Mouse (Mus musculus) adrenal gland, adult 2 months (tissue): ENCODE data around the gene Nat8f4. TPM values are rescaled to one million over a fixed set of nuclear protein-coding genes. Genes with fewer than 3 reads are reported as not detected.
A peak's percentile ranks its signal among the peaks of the same experiment; 100 is the strongest.
"Not testable (repeated sequence)": the region's sequence is repeated elsewhere in the genome, so short reads cannot be mapped to it uniquely, and the experiment has no call there.

Experiments
- DNase-seq: peaks from one replicate; pipeline ENCODE4 v3.0.0; 2021
- polyA plus RNA-seq: library from polyadenylated mRNA; depleted of rRNA; stranded (reverse); fragments of >200 nt; gene quantifications from 2 replicates; pipeline ENCODE4 v1.2.3, GENCODE M21; 2012
- total RNA-seq, 2 experiments: library from RNA; stranded (reverse); gene quantifications; 2 replicates each; pipeline ENCODE4 v1.2.3; 2021

Nat8f4 gene
- total and polyA plus RNA-seq, 3 experiments = 8.4 to 15.5 (median 8.5) TPM

DNA sequence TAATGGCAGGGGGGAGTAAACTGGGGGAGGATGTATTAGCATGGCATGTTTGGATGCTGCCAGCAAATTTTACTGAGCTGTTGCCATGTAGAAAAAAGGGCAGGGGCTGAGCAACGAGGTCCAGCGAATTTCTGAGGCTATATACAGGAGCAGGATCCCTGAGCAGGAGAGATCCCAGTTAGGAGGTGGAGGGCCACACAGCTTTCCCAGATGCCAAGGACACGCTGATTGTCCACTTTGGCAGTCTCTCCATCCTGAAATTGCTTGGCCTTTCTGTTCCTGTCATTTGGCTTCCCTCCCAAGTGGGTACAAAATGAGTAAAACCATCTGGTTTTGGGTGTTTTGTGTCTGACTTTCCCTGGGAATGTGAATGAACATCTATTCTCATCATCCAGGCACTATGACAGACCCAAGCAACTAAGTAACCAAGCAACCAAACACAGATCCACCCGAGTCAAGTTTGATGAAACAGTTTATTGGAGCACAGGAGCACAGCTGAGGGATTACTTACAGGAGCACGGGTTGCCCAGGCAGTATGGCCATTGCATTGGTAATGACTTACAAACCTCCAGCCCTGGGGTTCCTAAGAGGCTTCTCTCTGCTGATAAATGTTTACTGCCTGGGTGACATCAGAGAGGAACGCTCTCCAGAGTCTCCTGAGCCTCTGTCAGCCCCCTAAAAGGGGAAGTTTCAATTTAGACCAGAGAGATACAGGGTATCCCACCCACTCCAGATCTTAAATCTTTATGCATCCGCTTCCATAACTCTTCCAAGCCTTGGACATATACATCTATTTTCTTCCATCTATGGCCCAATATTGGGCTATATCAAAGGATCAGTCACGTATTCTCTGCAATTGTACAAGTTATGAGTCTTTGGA is 5.8 kb downstream of the Nat8f4 start:
- DNase-seq = peak; percentile 61

DNA sequence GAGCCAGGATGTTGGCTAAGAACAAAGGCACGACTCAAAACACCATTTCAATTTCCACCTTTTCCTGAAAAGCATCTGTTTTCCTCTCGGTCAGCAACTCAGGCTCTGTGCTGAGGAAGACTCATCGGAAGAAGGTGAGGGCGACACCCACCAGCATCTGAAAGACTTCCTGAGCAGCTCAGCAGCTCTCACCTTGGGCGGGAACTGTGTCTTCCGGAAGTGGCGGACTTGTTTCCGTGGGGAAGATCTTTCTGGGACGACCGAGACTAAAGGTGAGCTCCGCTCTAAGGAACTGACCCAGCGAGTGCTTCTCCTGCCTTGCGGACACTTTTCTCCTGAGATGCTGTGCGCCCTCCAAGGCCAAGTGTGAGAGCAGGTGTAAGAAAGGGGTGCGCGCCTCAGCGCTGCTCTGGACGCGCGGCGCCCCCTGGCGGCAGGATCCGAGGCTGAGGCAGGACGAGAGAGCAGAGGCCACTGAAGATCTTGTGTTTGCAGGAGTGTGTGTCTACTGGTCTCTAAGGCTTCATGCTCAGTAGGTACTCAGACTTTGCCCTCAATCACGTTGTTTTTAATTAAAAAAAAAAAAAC is 9.5 kb downstream of the Nat8f4 start:
- not testable (repeated sequence) for DNase-seq

DNA sequence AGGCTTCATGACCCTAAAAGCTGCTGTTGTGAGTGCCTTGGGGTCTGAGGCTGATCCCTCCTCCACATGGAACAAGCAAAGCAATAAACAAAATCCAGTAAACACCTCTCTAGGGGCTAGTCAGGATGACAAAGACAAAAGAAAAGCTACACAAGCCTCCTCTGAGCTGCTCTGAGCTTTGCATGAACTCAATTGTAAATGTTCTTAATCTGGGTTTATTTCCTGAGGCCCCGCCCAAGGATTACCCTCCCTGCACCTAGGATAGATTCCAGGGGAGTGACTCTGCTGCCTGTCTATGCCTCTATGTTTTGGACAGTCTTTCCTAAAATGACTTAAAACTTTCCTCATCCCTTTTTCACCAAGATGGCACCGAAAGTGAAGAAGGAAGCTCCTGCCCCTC is 15.7 kb downstream of the Nat8f4 start:
- DNase-seq = no peak

DNA sequence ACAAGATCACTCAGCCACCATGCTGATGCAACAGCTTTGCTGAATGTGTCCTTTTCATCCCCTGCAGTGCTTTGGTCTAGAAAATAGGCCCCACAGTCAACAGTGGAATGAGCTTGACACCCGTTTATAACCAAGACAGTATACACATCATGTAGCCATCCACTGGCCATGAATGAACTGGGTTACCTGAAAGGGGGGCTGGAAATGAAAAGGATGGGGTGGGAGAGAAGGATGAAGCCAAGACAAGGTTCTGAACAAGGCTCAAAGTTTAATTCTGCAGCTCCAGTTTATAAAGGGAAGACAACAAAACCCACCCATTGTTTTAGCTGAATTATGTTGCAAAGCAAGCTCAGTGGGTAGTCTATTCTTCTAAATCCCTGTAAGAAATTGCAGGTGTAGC is 20.4 kb downstream of the Nat8f4 start:
- DNase-seq = no peak

DNA sequence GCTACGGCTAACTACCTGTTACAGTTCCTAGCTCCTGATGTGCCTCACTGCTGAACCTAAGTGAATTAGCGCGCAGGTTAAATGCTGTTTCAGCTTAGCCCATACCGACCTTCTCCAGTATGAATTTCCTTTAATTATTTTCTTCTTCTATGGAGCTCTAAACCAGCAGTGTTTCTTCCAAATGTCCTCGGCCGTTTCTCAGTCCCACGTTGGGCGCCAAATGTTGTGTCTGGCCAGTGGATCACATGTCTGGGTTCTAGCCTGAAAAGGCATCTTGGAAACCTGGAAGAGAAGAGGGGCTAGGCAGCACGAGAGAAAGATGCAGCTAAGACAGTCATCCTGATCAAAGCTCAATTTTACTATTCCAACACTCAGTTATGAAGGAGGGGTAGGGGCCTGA is 21.4 kb downstream of the Nat8f4 start:
- DNase-seq = not testable (repeated sequence)

DNA sequence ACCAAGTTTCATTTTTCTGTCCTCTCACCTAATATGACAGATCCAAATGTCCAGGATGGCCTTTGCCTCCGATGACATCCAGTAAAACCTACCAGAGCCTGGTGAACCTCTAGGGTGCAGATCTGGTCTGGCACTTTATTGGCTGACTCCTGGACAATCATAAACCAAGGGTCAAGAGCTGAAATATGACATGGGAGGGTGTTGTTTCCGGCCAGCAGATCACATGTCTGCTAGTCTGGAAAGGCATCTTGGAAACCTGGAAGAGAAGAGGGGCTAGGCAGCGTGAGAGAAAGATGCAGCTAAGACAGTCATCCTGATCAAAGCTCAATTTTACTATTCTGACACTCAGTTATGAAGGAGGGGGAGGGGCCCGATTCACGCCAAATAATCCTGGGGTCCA is 35.7 kb downstream of the Nat8f4 start, which contains the start of gene Nat8f2:
TSS of gene Nat8f2 (minus strand) at position 153 of the 400 bp plus-strand sequence.
- peak; percentile 9 for DNase-seq

DNA sequence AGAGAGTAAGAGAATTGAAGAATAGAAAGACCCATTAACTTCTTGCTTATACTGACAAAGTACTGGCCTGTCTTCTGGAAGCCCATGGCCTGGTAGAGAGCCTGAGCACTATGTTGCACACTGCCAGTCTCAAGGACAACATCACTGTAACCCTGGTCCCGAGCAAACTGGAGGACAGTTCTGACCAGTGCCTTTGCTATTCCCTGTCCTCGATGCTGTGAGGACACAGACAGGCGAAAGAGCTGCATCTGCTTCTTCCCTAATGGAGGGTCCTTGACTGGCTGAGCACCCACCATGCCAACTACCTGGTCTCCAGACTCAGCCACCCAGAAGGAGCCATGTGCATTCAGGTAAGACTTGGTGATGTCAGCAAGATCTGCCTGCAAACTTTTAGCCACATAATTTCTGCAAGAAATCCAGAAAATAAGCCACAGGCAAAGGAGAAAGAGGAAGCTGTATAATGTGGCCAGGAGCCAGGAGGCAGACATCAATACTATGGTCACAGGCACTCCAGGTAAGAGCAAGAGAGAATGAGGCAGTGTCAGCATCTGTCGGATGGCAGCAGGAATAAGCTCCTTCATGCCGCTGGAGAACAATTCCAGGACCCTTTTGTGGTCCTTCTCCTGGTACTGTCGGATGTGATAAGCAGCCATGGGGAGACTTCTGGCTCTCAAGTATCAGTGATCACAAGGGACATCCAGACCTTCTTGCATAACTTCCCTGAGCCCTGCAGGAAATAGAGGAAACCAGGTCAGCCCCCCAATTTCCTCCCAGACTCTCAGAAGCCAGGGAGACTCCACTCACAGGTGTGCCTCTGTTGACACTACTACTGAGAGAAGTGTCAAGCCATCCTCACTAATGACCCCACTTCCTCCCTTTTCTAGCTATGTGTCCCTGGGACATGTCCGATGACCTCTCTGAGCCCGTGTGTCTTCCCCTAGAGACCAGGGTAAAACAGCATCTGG is 36.7 kb downstream of the Nat8f4 start:
- peak; percentile 52 for DNase-seq

DNA sequence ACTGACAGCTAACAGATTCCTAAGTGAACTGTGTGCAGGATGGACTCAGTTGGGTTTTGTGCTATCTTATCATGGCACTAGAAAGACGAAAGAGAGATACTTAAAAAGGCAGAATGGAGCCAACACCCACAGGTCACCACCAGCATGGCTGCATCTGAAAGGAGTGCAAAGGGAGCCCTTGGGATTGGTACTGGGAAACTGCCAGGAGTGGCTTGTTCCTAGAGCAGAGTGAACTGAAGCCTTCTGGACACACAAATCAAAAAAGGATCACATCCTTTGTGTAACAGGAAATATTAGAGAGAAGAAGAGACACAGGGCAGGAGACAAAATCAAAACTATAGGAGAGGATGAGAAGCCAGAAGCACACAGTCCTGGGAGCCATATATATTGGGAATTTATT is 37.7 kb downstream of the Nat8f4 start:
- DNase-seq = not testable (repeated sequence)

DNA sequence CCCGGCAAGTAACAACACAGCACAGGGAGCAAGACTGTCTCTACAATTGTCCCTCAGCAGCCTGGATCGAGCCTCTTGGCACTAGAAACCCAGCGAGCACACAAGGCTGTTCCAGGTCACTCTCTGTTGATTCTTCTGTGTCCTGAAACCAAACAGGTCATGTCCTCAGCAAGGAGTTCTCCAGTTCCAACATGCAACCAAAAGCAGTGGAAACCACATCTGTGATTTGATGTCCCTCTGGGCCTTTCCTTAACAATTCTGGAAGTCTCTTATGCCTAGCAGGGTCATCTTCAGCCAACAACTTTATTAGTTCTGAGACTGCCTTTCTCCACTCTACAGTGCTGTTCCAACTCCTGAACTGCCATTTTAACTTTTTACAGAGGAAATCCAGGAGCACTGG is 38.5 kb downstream of the Nat8f4 start:
- DNase-seq = peak; percentile 6

DNA sequence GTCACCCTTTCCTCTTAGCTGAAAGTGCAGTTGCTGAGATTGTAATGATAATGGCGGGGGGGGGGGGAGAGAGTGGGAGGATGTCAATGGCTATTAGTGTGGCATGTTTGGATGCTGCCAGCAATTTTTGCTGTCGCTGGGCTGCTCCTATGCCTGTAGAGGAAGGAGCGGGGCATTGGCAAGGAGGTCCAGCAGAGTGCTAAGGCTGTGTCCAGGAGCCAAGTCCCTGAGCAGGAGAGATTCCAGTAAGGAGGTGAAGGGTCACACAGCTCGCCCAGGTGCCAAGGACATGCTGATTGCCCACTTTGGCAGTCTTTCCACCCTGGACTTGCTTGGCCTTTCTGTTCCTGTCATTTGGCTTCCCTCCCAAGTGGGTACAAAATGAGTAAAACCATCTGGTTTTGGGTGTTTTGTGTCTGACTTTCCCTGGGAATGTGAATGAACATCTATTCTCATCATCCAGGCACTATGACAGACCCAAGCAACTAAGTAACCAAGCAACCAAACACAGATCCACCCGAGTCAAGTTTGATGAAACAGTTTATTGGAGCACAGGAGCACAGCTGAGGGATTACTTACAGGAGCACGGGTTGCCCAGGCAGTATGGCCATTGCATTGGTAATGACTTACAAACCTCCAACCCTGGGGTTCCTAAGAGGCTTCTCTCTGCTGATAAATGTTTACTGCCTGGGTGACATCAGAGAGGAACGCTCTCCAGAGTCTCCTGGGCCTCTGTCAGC is 39.6 kb downstream of the Nat8f4 start:
- DNase-seq = peak; percentile 58

DNA sequence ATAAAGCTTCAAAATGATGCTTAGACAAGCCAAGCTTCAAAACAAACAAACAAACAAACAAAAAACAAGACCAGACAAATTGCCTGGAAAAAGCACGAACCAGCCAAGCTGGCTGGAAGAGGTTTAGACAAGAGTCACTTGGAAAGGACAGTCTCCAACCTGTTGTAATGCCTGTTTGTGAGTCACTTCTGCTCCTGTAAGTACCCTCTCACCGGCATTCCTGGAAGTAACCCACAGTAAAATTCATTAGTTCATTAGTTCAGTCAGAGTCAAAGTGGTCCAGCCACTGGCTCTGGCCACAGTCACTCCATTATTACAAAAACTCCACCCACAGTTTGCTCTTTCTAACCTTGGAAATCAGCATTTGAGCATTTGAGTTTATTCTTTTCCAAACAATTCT is 40.8 kb downstream of the Nat8f4 start:
- no peak for DNase-seq

DNA sequence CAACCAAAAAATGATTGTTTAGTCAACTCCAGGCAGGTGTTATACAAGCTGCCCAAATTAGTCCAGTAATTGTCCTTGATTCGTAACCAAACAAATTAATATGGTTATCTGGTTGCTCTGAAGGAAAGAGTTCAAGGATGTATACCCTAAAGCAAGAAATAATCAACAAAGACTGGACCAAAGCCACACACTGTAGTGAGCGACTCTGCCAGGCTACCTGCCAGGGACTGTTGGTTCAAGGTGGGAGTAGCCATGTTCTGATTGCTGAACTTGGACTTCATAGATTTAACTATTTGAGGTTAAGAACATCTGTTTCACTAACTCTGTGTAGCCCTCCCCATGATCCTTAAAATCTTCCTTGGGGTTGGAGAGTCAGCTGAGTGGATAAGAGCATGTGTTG is 41.5 kb downstream of the Nat8f4 start:
- DNase-seq = peak; percentile 34

DNA sequence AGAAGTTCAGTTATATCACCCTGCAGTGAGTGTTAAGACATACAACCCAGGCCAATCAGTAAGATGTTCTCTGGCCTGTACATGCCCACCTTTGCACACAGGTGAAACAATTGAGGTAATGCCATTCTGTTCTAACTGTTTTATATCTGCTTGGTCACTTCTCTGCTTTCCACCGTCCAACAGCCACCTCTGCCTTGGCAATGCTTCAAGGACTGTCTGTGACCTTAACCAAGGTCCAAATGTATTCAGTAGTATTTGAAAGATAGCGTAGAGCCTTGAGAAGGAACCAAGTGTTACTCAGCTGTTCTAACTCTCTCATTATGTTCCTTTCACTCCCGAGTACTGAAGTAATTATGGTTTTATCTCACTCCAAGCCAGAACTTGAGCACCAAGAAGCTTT is 42.1 kb downstream of the Nat8f4 start:
- DNase-seq = peak; percentile 89

DNA sequence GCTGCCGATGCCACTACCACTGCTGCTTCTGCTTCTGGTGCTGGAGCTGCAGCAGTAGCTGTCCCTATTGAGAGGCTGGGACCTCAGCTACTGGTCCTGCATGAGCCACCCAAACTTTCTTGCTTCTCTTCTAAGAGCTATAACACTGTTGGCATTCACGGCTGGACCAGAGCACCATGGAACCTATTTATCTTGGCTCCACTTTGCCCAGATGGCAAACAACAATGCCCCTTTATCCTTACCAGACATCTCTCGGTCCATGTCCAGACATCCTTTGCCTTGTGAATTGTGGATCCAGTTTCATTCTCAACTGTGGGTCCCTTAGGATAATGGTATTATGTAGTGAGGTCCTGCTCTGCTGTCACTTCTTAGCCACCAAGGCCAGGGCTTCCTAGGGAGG is 43.4 kb downstream of the Nat8f4 start:
- no peak for DNase-seq

DNA sequence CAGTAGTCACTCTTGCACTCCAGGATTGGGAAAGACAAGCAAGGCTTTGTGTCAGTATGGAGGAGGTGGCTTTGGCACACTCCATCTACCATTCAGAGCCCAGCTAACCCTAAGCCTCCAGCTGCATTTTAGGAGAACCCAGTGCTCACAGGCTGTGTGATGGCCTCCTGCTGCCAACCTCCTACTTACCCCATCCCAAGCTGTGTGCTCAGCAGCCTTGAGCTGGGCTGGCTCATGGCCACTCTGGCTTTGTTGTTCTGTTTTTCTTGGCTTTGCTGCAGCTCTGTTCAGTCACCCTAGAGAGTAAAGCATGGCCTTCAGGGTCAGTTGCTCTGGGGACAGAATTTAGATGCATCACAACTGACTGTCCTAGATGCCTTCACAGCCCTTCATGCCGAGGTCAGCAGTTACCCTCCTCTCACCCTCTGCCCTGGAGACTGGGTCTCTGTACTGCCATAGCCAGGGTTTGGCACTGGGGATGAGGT is 48.4 kb downstream of the Nat8f4 start:
- DNase-seq = peak; percentile 97

DNA sequence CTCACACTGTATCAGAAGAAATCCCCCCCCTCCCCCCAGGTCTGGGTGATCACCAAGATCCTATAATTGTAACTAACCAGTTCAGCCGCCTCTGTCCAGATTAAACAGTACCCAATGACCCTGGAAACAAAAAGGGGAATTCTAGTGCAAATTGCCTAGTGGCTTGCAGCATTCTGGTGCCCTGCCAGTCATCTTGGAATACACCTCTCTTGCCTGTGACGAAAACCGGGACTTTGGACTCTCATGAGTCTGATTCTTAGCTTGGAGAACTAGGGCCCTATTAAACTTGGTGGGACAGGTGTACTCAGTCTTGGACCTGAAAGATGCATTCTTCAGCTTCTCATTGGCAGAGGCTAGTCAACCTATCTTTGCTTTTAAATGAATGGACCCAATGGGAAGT is 51.2 kb downstream of the Nat8f4 start:
- DNase-seq = peak; percentile 39

DNA sequence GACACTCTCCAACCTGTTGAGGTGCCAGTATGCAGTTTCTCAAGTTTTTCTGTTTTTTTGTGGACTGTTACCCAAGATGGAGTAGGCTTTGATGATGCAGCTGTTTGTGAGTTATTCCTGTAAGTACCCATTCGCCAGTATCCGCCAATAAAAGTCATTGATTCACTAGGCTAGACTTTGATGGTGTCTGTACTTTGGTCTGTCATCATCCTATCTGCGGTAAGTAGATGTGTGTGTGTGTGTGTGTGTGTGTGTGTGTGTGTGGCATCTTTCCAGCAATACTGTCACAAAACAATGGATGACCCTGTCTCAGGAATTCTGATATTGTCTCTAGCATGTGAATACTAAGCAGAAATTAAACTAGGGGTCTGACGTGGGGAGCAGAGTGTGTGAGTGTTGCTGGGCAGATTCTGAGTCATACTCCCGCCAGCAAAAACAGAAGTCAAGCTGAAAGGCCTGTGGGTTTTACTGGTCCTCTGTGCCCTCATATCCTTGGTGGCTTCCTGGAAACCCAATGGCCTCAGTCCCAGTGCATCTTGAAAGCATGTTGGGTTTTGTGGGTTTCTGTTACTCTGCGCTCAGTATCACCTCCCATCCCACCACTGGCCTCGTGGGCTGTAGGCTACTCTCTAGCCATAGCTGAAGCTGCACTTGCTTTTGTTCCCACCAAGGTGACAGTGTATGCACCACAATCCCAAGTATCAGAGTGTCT is 53.5 kb downstream of the Nat8f4 start:
- no peak for DNase-seq

DNA sequence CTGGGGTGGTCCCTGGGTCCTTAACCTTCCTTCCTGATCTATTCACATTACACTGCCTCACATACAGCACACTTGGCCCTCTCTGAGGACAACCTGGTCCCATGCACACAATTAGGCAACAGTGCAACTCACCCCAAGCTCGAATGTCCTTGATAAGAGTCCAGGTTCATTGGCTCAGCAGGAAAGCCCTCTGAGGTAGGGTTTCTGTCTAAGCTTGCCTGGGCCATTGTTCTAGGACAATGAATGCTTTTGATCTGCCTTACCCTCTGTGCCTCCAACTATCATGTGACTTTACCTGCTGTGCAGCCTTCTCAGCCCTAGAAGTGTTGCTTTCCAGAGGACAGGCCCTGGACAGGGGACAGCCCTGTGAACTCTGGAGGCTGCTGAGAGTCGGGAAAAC is 55.4 kb downstream of the Nat8f4 start:
- peak; percentile 64 for DNase-seq
